Mouse (Mus musculus) embryo, embryonic 11.5 days (tissue): ENCODE data around the gene Itfg2.

Experiments used
- DNase-seq: peaks from one replicate; pipeline ENCODE4 v3.0.0-alpha.2; 2012; ENCODE audit warnings: low read depth, low spot score

Itfg2 gene

GRCm38 (mm10) chr6:128424269-128425019 lies at the start of gene Itfg2:
Gene Itfg2, minus strand, starts transcription at chr6:128424931.
- peak; percentile 94 for DNase-seq

- no peak for DNase-seq
These were observed 49.4 kb upstream of the Itfg2 start for GRCm38 (mm10) chr6:128474112-128474511.

- DNase-seq: peak; percentile 34
These were observed 44.7 kb upstream of the Itfg2 start for GRCm38 (mm10) chr6:128469451-128469850.

- DNase-seq: no peak
These were observed 42.6 kb upstream of the Itfg2 start for GRCm38 (mm10) chr6:128467298-128467697.

- no peak for DNase-seq
These were observed 41.8 kb upstream of the Itfg2 start for GRCm38 (mm10) chr6:128466563-128466962.

GRCm38 (mm10) chr6:128466043-128466442 lies 41.3 kb upstream of the Itfg2 start:
- no peak for DNase-seq

- DNase-seq: no peak
These were observed 40.3 kb upstream of the Itfg2 start for GRCm38 (mm10) chr6:128464996-128465395.

GRCm38 (mm10) chr6:128461606-128462005 lies 36.9 kb upstream of the Itfg2 start:
- no peak for DNase-seq

GRCm38 (mm10) chr6:128460729-128461503 lies 36.2 kb upstream of the Itfg2 start:
- DNase-seq: no peak

- no peak for DNase-seq
These were observed 35.6 kb upstream of the Itfg2 start for GRCm38 (mm10) chr6:128460321-128460720.

GRCm38 (mm10) chr6:128457186-128457585 lies 32.5 kb upstream of the Itfg2 start:
- no peak for DNase-seq

- DNase-seq: no peak
These were observed 31.3 kb upstream of the Itfg2 start for GRCm38 (mm10) chr6:128455835-128456605.

GRCm38 (mm10) chr6:128447063-128447462 lies 22.3 kb upstream of the Itfg2 start:
- DNase-seq: no peak

GRCm38 (mm10) chr6:128445761-128446535 lies 21.2 kb upstream of the Itfg2 start:
- no peak for DNase-seq

GRCm38 (mm10) chr6:128440238-128440637 lies 15.5 kb upstream of the Itfg2 start:
- no peak for DNase-seq

GRCm38 (mm10) chr6:128438871-128439341 lies 14.2 kb upstream of the Itfg2 start:
- DNase-seq: no peak

GRCm38 (mm10) chr6:128438317-128438870 lies 13.7 kb upstream of the Itfg2 start, which contains the start of gene Fkbp4:
Gene Fkbp4, minus strand, starts transcription at chr6:128438677.
- peak; percentile 82 for DNase-seq

- DNase-seq: peak; percentile 50
These were observed 13.1 kb upstream of the Itfg2 start for GRCm38 (mm10) chr6:128437731-128438316.

GRCm38 (mm10) chr6:128437288-128437687 lies 12.6 kb upstream of the Itfg2 start:
- no peak for DNase-seq

- no peak for DNase-seq
These were observed 11.8 kb upstream of the Itfg2 start for GRCm38 (mm10) chr6:128436356-128437005.
